Mouse (Mus musculus) C2C12 (cell line): ENCODE measurements around the gene Vamp4.

Source experiments
- CTCF ChIP-seq: IDR thresholded peaks from one replicate; pipeline ENCODE4 v1.5.1; 2011; ENCODE audit not compliant: control insufficient read depth, insufficient read depth, insufficient read length
- FOSL1 ChIP-seq: IDR thresholded peaks from one replicate; pipeline ENCODE4 v1.8.0; 2011; ENCODE audit warnings: mild to moderate bottlenecking, low read length; ENCODE audit not compliant: poor library complexity, insufficient read depth, severe bottlenecking
- MAX ChIP-seq: IDR thresholded peaks from one replicate; pipeline ENCODE4 v1.6.1; 2011; ENCODE audit warnings: mild to moderate bottlenecking, control low read depth
- MYOD1 ChIP-seq: IDR thresholded peaks from one replicate; pipeline ENCODE4 v1.6.1; 2011; ENCODE audit warnings: low read depth; ENCODE audit not compliant: control insufficient read depth, insufficient read length

DNA sequence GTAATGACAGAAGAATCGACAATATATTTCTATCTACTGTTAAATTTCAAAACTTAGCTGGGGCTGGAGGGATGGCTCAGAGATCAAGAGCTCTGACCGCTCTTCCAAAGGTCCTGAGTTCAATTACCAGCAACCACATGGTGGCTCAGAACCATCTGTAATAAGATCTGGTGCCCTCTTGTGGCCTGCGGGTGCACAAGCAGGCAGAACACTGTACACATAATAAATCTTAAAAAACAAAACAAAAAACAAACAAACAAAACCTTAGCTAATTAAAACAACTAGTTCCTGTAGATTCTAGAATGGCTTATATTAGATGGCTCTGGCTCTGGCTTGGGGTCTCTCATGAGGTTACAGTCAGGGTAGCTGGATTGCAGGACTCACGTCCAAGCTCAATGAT lies 50.2 kb downstream of the Vamp4 start:
- TF ChIP-seq CTCF = no peak
- no peak for TF ChIP-seq FOSL1
- TF ChIP-seq MYOD1 = no peak
- TF ChIP-seq MAX = no peak
